Mouse (Mus musculus) heart, postnatal 0 days (tissue): ENCODE measurements around the gene Kxd1. TPM values are rescaled to one million over a fixed set of nuclear protein-coding genes. Genes with fewer than 3 reads are reported as not detected.

Source experiments
- ATAC-seq: fragments of 200-750 bp; cut with Nextera tagmentation; 2 replicates; pipeline ENCODE4 v1.8.0; 2017; ENCODE audit warnings: low read depth, moderate number of reproducible peaks, moderate library complexity; ENCODE audit not compliant: insufficient read depth
- DNase-seq: peaks from one replicate; pipeline ENCODE4 v3.0.0-alpha.2; 2016; ENCODE audit warnings: low spot score
- H3K27ac ChIP-seq: fragments of 300-500 bp; sonication (generic); 2 replicates; pipeline ENCODE4 v1.5.1; 2014; ENCODE audit warnings: low read depth, mild to moderate bottlenecking
- H3K27me3 ChIP-seq: fragments of 300-500 bp; sonication (generic); 2 replicates; pipeline ENCODE4 v1.6.1; 2014; ENCODE audit warnings: low read length, mixed read lengths; ENCODE audit not compliant: control insufficient read depth, insufficient read depth
- H3K36me3 ChIP-seq: fragments of 300-500 bp; sonication (generic); replicated peaks from 2 replicates; pipeline ENCODE4 v1.6.1; 2014; ENCODE audit warnings: low read length, mixed read lengths; ENCODE audit not compliant: control insufficient read depth, insufficient read depth
- H3K4me1 ChIP-seq: fragments of 300-500 bp; sonication (generic); 2 replicates; pipeline ENCODE4 v1.6.1; 2014; ENCODE audit warnings: antibody characterized with exemption; ENCODE audit not compliant: control insufficient read depth, insufficient read depth
- H3K4me2 ChIP-seq: fragments of 300-500 bp; sonication (generic); 2 replicates; pipeline ENCODE4 v1.6.1; 2014; ENCODE audit warnings: low read depth, mild to moderate bottlenecking, low read length, moderate library complexity
- H3K4me3 ChIP-seq: fragments of 300-500 bp; sonication (generic); 2 replicates; pipeline ENCODE4 v1.5.1; 2014; ENCODE audit warnings: low read depth, low read length
- H3K9ac ChIP-seq: fragments of 300-500 bp; sonication (generic); replicated peaks from 2 replicates; pipeline ENCODE4 v1.6.1; 2014; ENCODE audit warnings: low read depth, low read length, mixed read lengths
- H3K9me3 ChIP-seq: fragments of 300-500 bp; sonication (generic); replicated peaks from 2 replicates; pipeline ENCODE4 v1.6.1; 2016; ENCODE audit warnings: low read length; ENCODE audit not compliant: control insufficient read depth
- CTCF ChIP-seq: IDR thresholded peaks from 2 replicates; pipeline ENCODE4 v1.5.1; 2016; ENCODE audit warnings: antibody characterized with exemption, control low read depth, low read depth
- EP300 ChIP-seq: IDR thresholded peaks from 2 replicates; pipeline ENCODE4 v1.6.1; 2016; ENCODE audit warnings: antibody characterized with exemption, low read depth
- WGBS: fragments of 180-500 bp; shearing (Covaris S2); extraction: QIAGEN DNeasy Blood & Tissue Kit; methylation state at CpG from one replicate; pipeline ENCODE4 v1.1.7; 2014; 5-methylcytosine and 5-hydroxymethylcytosine counted together
- polyA plus RNA-seq: library from polyadenylated mRNA; unstranded; fragments of >200 nt; fragmentation: Nextera tagmentation; extraction: Ambion mirVana; gene quantifications from 2 replicates; pipeline ENCODE4 v1.2.1, GENCODE M21; 2015
- total RNA-seq: library from RNA; depleted of rRNA; stranded (reverse); fragments of >200 nt; gene quantifications from 2 replicates; pipeline ENCODE4 v1.2.3, GENCODE M21; 2014; ENCODE audit warnings: low replicate concordance

Gene Kxd1
- total and polyA plus RNA-seq, 2 experiments from 2014 or later = 93.5 to 120 TPM

- under 1% methylated on average over 53 of the region's 53 CpGs for WGBS
- no peaks in the 10 kb centered on the region for H3K9me3 ChIP-seq
- H3K4me3 ChIP-seq = peak within 1 kb of the TSS; percentile 82
- TF ChIP-seq CTCF (no peak), EP300 (no peak)
- H3K4me1 ChIP-seq = peaks cover 14% of the 10 kb centered on the region
- peak within 1 kb of the TSS; percentile 76 for H3K9ac ChIP-seq
- H3K27ac ChIP-seq = no peak within 1 kb of the TSS
- no peaks in the 10 kb centered on the region for H3K36me3 ChIP-seq
- peaks cover 8% of the 10 kb centered on the region; the same call in 1 of the 2 replicates for H3K27me3 ChIP-seq
- ATAC-seq = peak; percentile 94
- peak within 1 kb of the TSS; percentile 85 for H3K4me2 ChIP-seq
- peak; percentile 88 for DNase-seq
Observed at GRCm38 (mm10) chr8:70476333-70477268, 51.2 kb downstream of the Kxd1 start, which contains the start of gene Klhl26. Gene Klhl26, minus strand, starts transcription at chr8:70476968.

GRCm38 (mm10) chr8:70471856-70472255 is 55.9 kb downstream of the Kxd1 start:
- ATAC-seq (no peak), DNase-seq (no peak)
- H3K9ac ChIP-seq = no peak overlapping the region
- H3K36me3 ChIP-seq = no peaks in the 10 kb centered on the region
- H3K4me2 ChIP-seq = no peak overlapping the region
- WGBS = over 99% methylated on average over 7 of the region's 7 CpGs
- no peak overlapping the region for H3K27ac ChIP-seq
- no peaks in the 10 kb centered on the region for H3K27me3 ChIP-seq
- TF ChIP-seq EP300 (no peak), CTCF (no peak)
- H3K9me3 ChIP-seq = no peaks in the 10 kb centered on the region
- H3K4me1 ChIP-seq = peaks cover 44% of the 10 kb centered on the region
- H3K4me3 ChIP-seq = no peak overlapping the region

- ATAC-seq = no peak
- Histone ChIP-seq H3K36me3 (no peaks in the 10 kb centered on the region), H3K4me3 (no peak overlapping the region), H3K9me3 (no peaks in the 10 kb centered on the region), H3K9ac (no peak overlapping the region), H3K27me3 (no peaks in the 10 kb centered on the region), H3K27ac (no peak overlapping the region), H3K4me2 (no peak overlapping the region), H3K4me1 (peaks cover 42% of the 10 kb centered on the region)
- 30% methylated on average over 2 of the region's 2 CpGs for WGBS
- DNase-seq = no peak
- TF ChIP-seq EP300 (no peak), CTCF (no peak)
Observed at GRCm38 (mm10) chr8:70469938-70470337, 57.8 kb downstream of the Kxd1 start.

GRCm38 (mm10) chr8:70469295-70469916 is 58.4 kb downstream of the Kxd1 start:
- WGBS = 27% methylated on average over 10 of the region's 10 CpGs
- peak; percentile 59 for ATAC-seq
- DNase-seq = no peak
- Histone ChIP-seq H3K36me3 (no peaks in the 10 kb centered on the region), H3K4me3 (no peak overlapping the region), H3K27me3 (no peaks in the 10 kb centered on the region), H3K9me3 (no peaks in the 10 kb centered on the region), H3K4me2 (no peak overlapping the region), H3K27ac (peak overlapping the region; percentile 28; the same call in 1 of the 2 replicates), H3K4me1 (peaks cover 42% of the 10 kb centered on the region), H3K9ac (0 out of 2 replicates have a peak overlapping the region, but pooled peaks have one; percentile 12)
- TF ChIP-seq EP300 (no peak), CTCF (no peak)

- no peak overlapping the region for H3K4me3 ChIP-seq
- H3K27ac ChIP-seq = no peak overlapping the region
- no peaks in the 10 kb centered on the region for H3K9me3 ChIP-seq
- no peaks in the 10 kb centered on the region for H3K36me3 ChIP-seq
- H3K9ac ChIP-seq = no peak overlapping the region
- DNase-seq (no peak), ATAC-seq (no peak)
- 83% methylated on average over 4 of the region's 4 CpGs for WGBS
- H3K4me1 ChIP-seq = peaks cover 42% of the 10 kb centered on the region
- no peaks in the 10 kb centered on the region for H3K27me3 ChIP-seq
- no peak overlapping the region for H3K4me2 ChIP-seq
- TF ChIP-seq CTCF (no peak), EP300 (no peak)
Observed at GRCm38 (mm10) chr8:70468733-70469132, 59.0 kb downstream of the Kxd1 start.
